Mouse (Mus musculus): ENCODE results near the gene Myo3b.

DNA sequence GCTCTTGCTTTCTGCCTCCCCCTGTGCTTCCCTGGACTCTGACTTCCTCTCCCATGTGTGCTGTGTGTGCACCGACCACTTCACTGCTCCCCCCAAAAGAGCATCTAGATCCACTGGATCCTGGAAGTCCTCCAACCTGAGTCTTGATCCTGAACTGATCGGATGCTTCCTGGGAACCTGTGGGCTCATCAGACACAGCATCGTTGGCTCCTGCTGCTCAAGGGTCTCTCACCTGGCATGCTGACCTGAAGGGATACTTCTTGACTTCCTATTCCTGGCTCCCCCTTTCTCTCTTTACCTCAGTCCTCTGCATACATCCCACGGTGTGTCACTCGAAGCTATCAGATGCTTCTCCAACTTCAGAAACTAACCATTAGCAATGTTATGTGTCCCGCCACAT is 26.2 kb downstream of the Myo3b start:
- TF ChIP-seq GATA1 (IDR thresholded peaks at IDR 0.05; ENCODE audit: low read length) (no peak), TAL1 (IDR thresholded peaks at IDR 0.05; ENCODE audit: low read length) (no peak)

Data from erythroblast, embryonic 14.5 days (primary cell).